Mouse (Mus musculus): ENCODE data around the gene Atp13a1. TPM values are rescaled to one million over a fixed set of nuclear protein-coding genes. Genes with fewer than 3 reads are reported as not detected.

Gene Atp13a1
- total RNA-seq, 1 experiment from 2014 or later: 19.5 TPM

GRCm38 (mm10) chr8:69837057-69837682 lies 46.2 kb downstream of the Atp13a1 start:
- no peak for ATAC-seq (replicated peaks; ENCODE audit: low read depth, poor library complexity, severe bottlenecking)

GRCm38 (mm10) chr8:69847167-69848065 lies 56.5 kb downstream of the Atp13a1 start:
- ATAC-seq (replicated peaks; ENCODE audit: low read depth, poor library complexity, severe bottlenecking): no peak

- no peak for ATAC-seq (replicated peaks; ENCODE audit: low read depth, poor library complexity, severe bottlenecking)
Measured at GRCm38 (mm10) chr8:69848951-69849350, 58.0 kb downstream of the Atp13a1 start.

GRCm38 (mm10) chr8:69849899-69850298 lies 58.9 kb downstream of the Atp13a1 start:
- 0 out of 2 replicates have a peak, but pooled peaks have one; percentile 60 for ATAC-seq (replicated peaks; ENCODE audit: low read depth, poor library complexity, severe bottlenecking)

GRCm38 (mm10) chr8:69850926-69851506 lies 60.1 kb downstream of the Atp13a1 start:
- no peak for ATAC-seq (replicated peaks; ENCODE audit: low read depth, poor library complexity, severe bottlenecking)

- ATAC-seq (replicated peaks; ENCODE audit: low read depth, poor library complexity, severe bottlenecking): no peak
Measured at GRCm38 (mm10) chr8:69853869-69854268, 62.9 kb downstream of the Atp13a1 start.

Other genes with a start within 250 kb of the Atp13a1 start
- gene Zfp868, start 165.6 kb upstream of the Atp13a1 start, total RNA-seq (2017): 13.1 and 28.9 TPM in 2 replicates
- 0.59 and 0.87 TPM in 2 replicates for gene Zfp964, start 136.7 kb upstream of the Atp13a1 start, total RNA-seq (2017)
- gene Zfp869, start 80.4 kb upstream of the Atp13a1 start, total RNA-seq (2017): 31.2 and 36.5 TPM in 2 replicates
- 1.9 and 4.8 TPM in 2 replicates for gene Zfp963, start 41.2 kb upstream of the Atp13a1 start, total RNA-seq (2017)
- not detected in 2 replicates for gene Gm20422, start 16.3 kb upstream of the Atp13a1 start, total RNA-seq (2017)
- gene Zfp866, start within 50 bp of the Atp13a1 start, total RNA-seq (2017): 23.3 and 32.0 TPM in 2 replicates
- 26.0 and 27.0 TPM in 2 replicates for gene Gmip, start 17.5 kb downstream of the Atp13a1 start, total RNA-seq (2017)
- gene Lpar2, start 31.3 kb downstream of the Atp13a1 start, total RNA-seq (2017): 1.4 and 1.5 TPM in 2 replicates
- 14.2 and 15.3 TPM in 2 replicates for gene Pbx4, start 41.3 kb downstream of the Atp13a1 start, total RNA-seq (2017)
- not detected in 2 replicates for gene Cilp2, start 96.5 kb downstream of the Atp13a1 start, total RNA-seq (2017)
- gene Tssk6, start 111.0 kb downstream of the Atp13a1 start, total RNA-seq (2017): 1.2 TPM in 1 of 2 replicates, not detected in the other
- 82.1 and 100 TPM in 2 replicates for gene Ndufa13, start 111.4 kb downstream of the Atp13a1 start, total RNA-seq (2017)
- not detected in 2 replicates for gene Yjefn3, start 111.5 kb downstream of the Atp13a1 start, total RNA-seq (2017)
- gene Gatad2a, start 205.2 kb downstream of the Atp13a1 start, total RNA-seq (2017): 86.7 and 90.0 TPM in 2 replicates

All from common myeloid progenitor, adult 5-6 weeks (primary cell).